Mouse (Mus musculus): Measurements from ENCODE around the gene Sowahb. TPM values are rescaled to one million over a fixed set of nuclear protein-coding genes. Genes with fewer than 3 reads are reported as not detected.
"Not testable (repeated sequence)": the region's sequence is repeated elsewhere in the genome, so short reads cannot be mapped to it uniquely, and the experiment has no call there.

Gene Sowahb
- total RNA-seq, 1 experiment from 2014 or later, result not detected

DNA sequence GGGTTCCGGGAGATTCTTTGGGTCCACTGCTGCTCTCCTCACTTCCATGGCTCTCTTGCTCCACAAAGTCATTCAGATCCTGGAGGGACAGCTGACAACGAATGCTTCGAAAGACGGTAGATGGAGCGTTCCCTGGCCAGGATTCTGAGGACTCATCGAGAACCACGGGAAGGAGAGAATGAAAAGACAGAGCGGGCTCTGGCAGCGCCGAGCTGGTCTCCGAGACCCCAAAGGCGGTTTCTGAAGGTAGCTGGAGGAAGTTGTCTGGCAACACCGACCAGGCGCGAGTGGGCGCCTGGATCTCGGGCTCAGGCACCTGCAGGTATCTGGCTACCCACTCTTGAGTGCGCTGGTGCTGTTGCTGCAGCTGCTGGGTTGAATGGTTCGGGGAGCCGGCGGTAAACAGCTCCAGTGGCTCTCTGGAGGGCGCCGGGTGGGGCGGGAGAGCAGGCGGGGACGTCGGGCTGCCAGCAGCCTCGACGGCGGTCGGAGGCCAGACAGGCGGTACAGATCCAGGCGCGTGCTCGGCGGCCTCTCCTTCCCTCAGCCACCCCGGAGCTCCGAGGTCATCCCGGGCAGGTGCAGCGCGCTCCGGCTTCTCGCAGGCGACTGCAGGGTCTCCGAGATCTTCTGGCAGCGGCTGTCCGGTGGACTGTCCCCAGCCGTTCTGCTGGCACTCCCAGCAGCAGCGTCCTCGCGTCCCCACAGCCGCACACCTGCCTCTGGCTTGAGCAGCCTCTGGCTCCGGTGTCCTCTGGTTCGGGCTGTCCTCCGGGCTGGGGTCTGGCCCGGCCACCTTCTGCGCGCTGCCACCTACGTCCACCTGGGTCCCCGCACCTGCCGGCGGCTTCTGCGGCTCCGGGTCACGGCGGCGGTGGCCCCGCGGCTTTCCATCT is 886 bp downstream of the Sowahb start:
- ATAC-seq (replicated peaks; ENCODE audit: low read depth, poor library complexity, severe bottlenecking), result no peak

DNA sequence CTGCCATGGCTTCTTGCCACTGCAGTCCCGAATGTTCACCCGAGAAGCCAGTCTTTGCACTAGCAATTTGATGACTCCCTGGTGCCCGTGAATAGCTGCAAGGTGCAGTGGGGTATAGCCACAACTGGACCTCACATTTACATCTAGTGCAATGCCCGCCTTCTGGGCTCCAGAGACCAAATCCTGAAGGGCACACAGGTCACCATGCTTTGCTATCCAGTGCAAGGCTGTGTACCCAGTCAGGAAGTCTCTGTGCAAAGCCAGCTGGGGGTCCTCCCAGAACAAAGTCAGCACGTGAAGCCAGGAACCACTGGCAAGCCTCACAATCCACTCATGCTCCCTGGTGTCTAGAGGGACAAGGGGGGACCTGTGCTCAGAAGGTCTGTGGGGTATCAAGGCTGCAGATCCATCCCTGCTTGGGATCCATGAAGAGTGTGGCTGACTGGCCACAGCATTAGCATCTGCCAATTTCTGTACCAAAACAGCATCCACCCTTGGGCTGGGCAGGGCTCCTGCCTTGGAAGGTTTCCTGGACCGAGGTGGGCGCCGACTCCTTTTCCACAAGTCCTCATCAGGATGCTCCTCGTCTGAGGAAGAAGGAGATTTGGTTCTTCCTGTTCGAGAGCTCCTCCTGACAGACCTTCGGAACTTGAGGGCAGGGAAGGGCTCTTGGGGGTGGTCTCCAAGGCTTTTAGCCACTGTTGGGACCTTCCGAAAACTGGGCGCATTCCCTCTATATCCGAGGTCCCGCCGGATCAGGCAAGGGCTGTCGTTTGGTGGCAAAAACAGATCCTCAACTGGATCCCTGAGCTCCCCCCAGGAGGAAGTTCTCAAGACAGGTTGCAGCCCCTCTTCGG is 1.8 kb downstream of the Sowahb start:
- ATAC-seq (replicated peaks; ENCODE audit: low read depth, poor library complexity, severe bottlenecking), result no peak

DNA sequence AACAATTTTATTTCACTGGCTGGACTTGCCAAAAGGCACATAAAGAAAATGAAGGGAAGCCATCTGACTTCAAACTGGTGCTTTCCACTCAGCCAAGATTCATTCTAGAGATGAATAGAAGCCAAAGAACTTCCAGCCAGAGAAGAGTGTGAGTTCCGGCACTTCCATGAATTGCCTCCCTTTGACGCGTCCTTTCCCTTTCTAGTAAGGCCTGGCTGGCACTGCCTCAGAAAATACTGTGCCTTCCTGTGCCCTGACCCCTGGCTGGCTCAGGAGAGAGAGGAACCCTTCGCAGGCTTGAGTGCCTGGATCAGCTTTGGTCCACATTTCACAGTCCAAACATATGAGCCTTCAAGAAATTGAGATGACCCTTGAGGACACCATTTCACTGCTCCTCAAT is 2.8 kb downstream of the Sowahb start:
- no peak for ATAC-seq (replicated peaks; ENCODE audit: low read depth, poor library complexity, severe bottlenecking)

DNA sequence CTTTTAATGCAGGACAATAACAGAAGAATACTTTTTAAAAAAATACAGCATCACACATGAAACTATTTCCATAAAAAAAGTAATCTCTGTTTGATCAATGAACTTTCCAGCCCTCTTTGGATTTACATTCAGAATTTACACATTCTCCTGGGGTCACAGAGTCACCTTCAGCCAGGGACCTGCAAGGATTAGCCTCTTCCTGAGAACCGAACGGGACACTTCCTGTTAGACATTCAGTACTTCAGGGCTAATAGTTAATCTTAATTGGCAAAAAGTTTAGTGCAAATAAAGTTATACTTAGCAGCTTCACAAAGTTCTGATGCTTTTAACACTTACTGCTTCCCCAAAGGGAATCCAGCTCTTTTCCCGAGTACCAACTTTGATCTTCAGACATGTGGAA is 3.5 kb downstream of the Sowahb start:
- no peak for ATAC-seq (replicated peaks; ENCODE audit: low read depth, poor library complexity, severe bottlenecking)

GRCm38 (mm10) chr5:93040095-93040494 is 4.7 kb downstream of the Sowahb start:
- no peak for ATAC-seq (replicated peaks; ENCODE audit: low read depth, poor library complexity, severe bottlenecking)

DNA sequence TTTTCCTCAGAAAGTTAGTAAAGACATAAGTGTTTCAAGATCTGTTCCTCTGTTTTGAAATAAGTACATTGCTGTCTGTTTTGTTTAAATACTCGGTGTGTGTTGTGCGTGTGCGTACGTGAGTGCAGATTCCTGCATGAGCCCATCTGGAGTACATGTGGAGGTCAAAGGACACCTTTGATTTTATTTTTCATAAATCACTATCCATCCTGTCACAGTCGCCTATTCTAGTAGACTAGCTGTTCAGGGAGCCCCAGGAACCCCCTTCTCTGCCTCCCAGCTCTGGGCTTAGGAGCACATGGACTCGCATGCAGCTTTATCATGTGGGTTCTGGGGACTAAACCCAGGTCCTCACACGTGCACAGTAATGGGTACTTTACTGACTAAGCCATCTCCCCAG is 8.6 kb downstream of the Sowahb start:
- ATAC-seq (replicated peaks; ENCODE audit: low read depth, poor library complexity, severe bottlenecking), result no peak

DNA sequence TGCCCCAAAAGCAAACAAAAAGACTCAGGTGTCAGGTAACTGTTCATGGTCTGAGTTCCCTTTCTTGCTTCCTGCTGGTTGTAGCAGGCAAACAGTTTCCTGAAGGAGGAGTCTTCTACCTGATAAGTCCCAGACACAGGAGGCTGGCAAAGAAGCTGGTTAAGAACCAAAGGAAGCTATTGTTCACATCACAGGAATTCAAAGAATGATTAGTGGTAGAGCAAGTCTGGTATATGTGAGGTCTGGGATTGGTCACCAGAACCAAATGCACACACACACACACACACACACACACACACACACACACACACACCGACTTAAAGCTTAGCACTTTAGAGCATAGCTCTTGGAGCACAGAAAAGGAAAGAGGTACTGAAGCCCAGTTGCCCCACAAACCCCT is 9.5 kb downstream of the Sowahb start:
- no peak for ATAC-seq (replicated peaks; ENCODE audit: low read depth, poor library complexity, severe bottlenecking)

- no peak for ATAC-seq (replicated peaks; ENCODE audit: low read depth, poor library complexity, severe bottlenecking)
Observed at GRCm38 (mm10) chr5:93033087-93033870, 11.5 kb downstream of the Sowahb start.

DNA sequence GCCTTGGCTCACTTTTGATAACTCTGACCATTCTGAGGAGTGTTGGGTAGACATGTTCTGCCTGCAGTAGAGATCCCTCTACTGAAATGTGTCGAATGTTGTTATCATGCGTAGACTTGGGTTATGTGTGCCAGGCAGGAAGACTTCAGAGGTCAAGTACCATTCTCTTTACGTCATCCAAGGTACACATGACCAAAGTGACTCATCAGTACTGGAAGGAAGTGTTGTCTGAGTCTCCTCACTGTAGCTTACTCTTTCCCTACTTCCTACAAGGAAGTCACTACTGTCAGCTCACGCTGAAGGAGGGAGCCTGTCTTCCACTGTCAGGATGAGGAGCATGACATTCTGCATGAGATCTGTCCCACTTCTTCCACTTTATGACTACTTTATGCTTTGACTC is 12.2 kb downstream of the Sowahb start:
- no peak for ATAC-seq (replicated peaks; ENCODE audit: low read depth, poor library complexity, severe bottlenecking)

- ATAC-seq (replicated peaks; ENCODE audit: low read depth, poor library complexity, severe bottlenecking), result no peak
Observed at GRCm38 (mm10) chr5:93030869-93031268, 14.0 kb downstream of the Sowahb start.

GRCm38 (mm10) chr5:93030411-93030810 is 14.4 kb downstream of the Sowahb start:
- no peak for ATAC-seq (replicated peaks; ENCODE audit: low read depth, poor library complexity, severe bottlenecking)

- ATAC-seq (replicated peaks; ENCODE audit: low read depth, poor library complexity, severe bottlenecking), result no peak
Observed at GRCm38 (mm10) chr5:93027120-93027675, 17.6 kb downstream of the Sowahb start.

GRCm38 (mm10) chr5:93026437-93027119 is 18.2 kb downstream of the Sowahb start:
- ATAC-seq (replicated peaks; ENCODE audit: low read depth, poor library complexity, severe bottlenecking), result no peak

GRCm38 (mm10) chr5:93024754-93025280 is 20.0 kb downstream of the Sowahb start:
- ATAC-seq (replicated peaks; ENCODE audit: low read depth, poor library complexity, severe bottlenecking), result no peak

GRCm38 (mm10) chr5:93022126-93022797 is 22.6 kb downstream of the Sowahb start:
- no peak for ATAC-seq (replicated peaks; ENCODE audit: low read depth, poor library complexity, severe bottlenecking)

GRCm38 (mm10) chr5:93020024-93020666 is 24.7 kb downstream of the Sowahb start:
- no peak for ATAC-seq (replicated peaks; ENCODE audit: low read depth, poor library complexity, severe bottlenecking)

DNA sequence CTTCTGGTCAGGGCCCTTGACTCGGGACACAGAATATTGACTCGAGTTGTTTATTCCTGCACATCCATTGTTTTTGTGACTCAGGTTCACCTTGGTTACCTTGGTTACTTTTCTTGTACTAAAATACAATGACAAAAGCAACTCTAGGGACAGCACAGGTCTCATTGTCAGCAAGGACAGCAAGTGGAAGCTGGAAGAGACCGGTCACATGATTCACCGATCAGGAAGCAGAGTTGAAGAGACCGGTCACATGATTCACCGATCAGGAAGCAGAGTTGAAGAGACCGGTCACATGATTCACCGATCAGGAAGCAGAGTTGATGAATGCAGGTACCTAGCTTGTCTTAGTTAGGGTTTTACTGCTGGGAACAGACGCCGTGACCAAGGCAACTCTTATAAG is 25.6 kb downstream of the Sowahb start:
- not testable (repeated sequence) for ATAC-seq (replicated peaks; ENCODE audit: low read depth, poor library complexity, severe bottlenecking)

DNA sequence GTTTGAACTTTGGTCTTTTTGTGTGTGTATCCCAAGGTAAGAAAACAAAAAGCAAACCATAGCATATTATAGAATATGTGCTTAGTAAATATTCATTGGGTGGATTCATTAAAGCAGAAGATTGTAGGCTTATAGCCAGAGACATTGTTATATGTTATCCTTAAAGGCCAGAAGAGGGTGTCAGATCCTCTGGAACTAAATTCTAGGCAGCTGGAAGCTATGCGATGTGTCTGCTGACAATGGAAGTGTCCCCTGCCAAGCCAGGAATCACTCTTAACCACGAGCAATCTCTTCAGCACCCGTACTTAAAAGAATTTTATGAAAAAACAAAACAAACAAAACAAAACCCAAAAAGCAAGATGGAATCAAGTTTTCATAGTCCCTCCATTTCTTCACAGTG is 27.1 kb downstream of the Sowahb start:
- no peak for ATAC-seq (replicated peaks; ENCODE audit: low read depth, poor library complexity, severe bottlenecking)

Data from common myeloid progenitor, adult 5-6 weeks (primary cell).